Mouse (Mus musculus): ENCODE measurements around the gene Pde11a. TPM values are rescaled to one million over a fixed set of nuclear protein-coding genes. Genes with fewer than 3 reads are reported as not detected.

Gene Pde11a
- polyA plus RNA-seq, 1 experiment: not detected

GRCm38 (mm10) chr2:76128105-76129057 is 210.2 kb downstream of the Pde11a start:
- H3K4me3 ChIP-seq (replicated peaks; ENCODE audit: control insufficient read depth, low read depth, low read length): no peak overlapping the region
- no peak overlapping the region for H3K27ac ChIP-seq (ENCODE audit: control insufficient read depth, insufficient read depth, low read depth, low read length, poor library complexity)
- no peaks in the 10 kb centered on the region for H3K4me1 ChIP-seq (ENCODE audit: control insufficient read depth, insufficient read depth, low read length)
- TF ChIP-seq POLR2A (IDR thresholded peaks at IDR 0.05; ENCODE audit: borderline replicate concordance, control insufficient read depth, low read depth, low read length): no peak
- TF ChIP-seq CTCF (IDR thresholded peaks at IDR 0.05; ENCODE audit: control insufficient read depth, insufficient read depth, low read length): no peak
- 37% methylated on average over 9 of the region's 9 CpGs for WGBS

GRCm38 (mm10) chr2:76126651-76127050 is 211.9 kb downstream of the Pde11a start:
- 77% methylated on average over 6 of the region's 6 CpGs for WGBS
- H3K4me1 ChIP-seq (ENCODE audit: control insufficient read depth, insufficient read depth, low read length): no peaks in the 10 kb centered on the region
- TF ChIP-seq CTCF (IDR thresholded peaks at IDR 0.05; ENCODE audit: control insufficient read depth, insufficient read depth, low read length) (no peak), POLR2A (IDR thresholded peaks at IDR 0.05; ENCODE audit: borderline replicate concordance, control insufficient read depth, low read depth, low read length) (no peak)
- no peak overlapping the region for H3K4me3 ChIP-seq (replicated peaks; ENCODE audit: control insufficient read depth, low read depth, low read length)
- H3K27ac ChIP-seq (ENCODE audit: control insufficient read depth, insufficient read depth, low read depth, low read length, poor library complexity): no peak overlapping the region

GRCm38 (mm10) chr2:76124821-76125220 is 213.8 kb downstream of the Pde11a start:
- Histone ChIP-seq H3K4me1 (ENCODE audit: control insufficient read depth, insufficient read depth, low read length) (no peaks in the 10 kb centered on the region), H3K4me3 (replicated peaks; ENCODE audit: control insufficient read depth, low read depth, low read length) (no peak overlapping the region), H3K27ac (ENCODE audit: control insufficient read depth, insufficient read depth, low read depth, low read length, poor library complexity) (no peak overlapping the region)
- TF ChIP-seq CTCF (IDR thresholded peaks at IDR 0.05; ENCODE audit: control insufficient read depth, insufficient read depth, low read length): no peak
- TF ChIP-seq POLR2A (IDR thresholded peaks at IDR 0.05; ENCODE audit: borderline replicate concordance, control insufficient read depth, low read depth, low read length): no peak
- 81% methylated on average over 6 of the region's 6 CpGs for WGBS

GRCm38 (mm10) chr2:76122167-76122566 is 216.4 kb downstream of the Pde11a start:
- 8% methylated on average over 6 of the region's 6 CpGs for WGBS

GRCm38 (mm10) chr2:76119848-76120247 is 218.7 kb downstream of the Pde11a start:
- WGBS: 47% methylated on average over 2 of the region's 2 CpGs
- no peak overlapping the region for H3K4me3 ChIP-seq (replicated peaks; ENCODE audit: control insufficient read depth, low read depth, low read length)
- TF ChIP-seq CTCF (IDR thresholded peaks at IDR 0.05; ENCODE audit: control insufficient read depth, insufficient read depth, low read length) (0 out of 2 replicates have a peak, but pooled peaks have one; percentile 15), POLR2A (IDR thresholded peaks at IDR 0.05; ENCODE audit: borderline replicate concordance, control insufficient read depth, low read depth, low read length) (no peak)
- no peaks in the 10 kb centered on the region for H3K4me1 ChIP-seq (ENCODE audit: control insufficient read depth, insufficient read depth, low read length)
- H3K27ac ChIP-seq (ENCODE audit: control insufficient read depth, insufficient read depth, low read depth, low read length, poor library complexity): no peak overlapping the region

More at GRCm38 (mm10) chr2:76122167-76122566, 216.4 kb downstream of the Pde11a start:
- H3K4me1 ChIP-seq (ENCODE audit: control insufficient read depth, insufficient read depth, low read length): no peaks in the 10 kb centered on the region
- no peak overlapping the region for H3K27ac ChIP-seq (ENCODE audit: control insufficient read depth, insufficient read depth, low read depth, low read length, poor library complexity)
- H3K4me3 ChIP-seq (replicated peaks; ENCODE audit: control insufficient read depth, low read depth, low read length): no peak overlapping the region
- TF ChIP-seq POLR2A (IDR thresholded peaks at IDR 0.05; ENCODE audit: borderline replicate concordance, control insufficient read depth, low read depth, low read length) (no peak), CTCF (IDR thresholded peaks at IDR 0.05; ENCODE audit: control insufficient read depth, insufficient read depth, low read length) (no peak)

- WGBS: 39% methylated on average over 5 of the region's 5 CpGs
- TF ChIP-seq POLR2A (IDR thresholded peaks at IDR 0.05; ENCODE audit: borderline replicate concordance, control insufficient read depth, low read depth, low read length) (no peak), CTCF (IDR thresholded peaks at IDR 0.05; ENCODE audit: control insufficient read depth, insufficient read depth, low read length) (no peak)
Measured at GRCm38 (mm10) chr2:76118491-76118890, 220.1 kb downstream of the Pde11a start.

GRCm38 (mm10) chr2:76117219-76117618 is 221.4 kb downstream of the Pde11a start:
- H3K27ac ChIP-seq (ENCODE audit: control insufficient read depth, insufficient read depth, low read depth, low read length, poor library complexity): no peak overlapping the region
- no peaks in the 10 kb centered on the region for H3K4me1 ChIP-seq (ENCODE audit: control insufficient read depth, insufficient read depth, low read length)
- 72% methylated on average over 1 of the region's 1 CpGs for WGBS
- no peak overlapping the region for H3K4me3 ChIP-seq (replicated peaks; ENCODE audit: control insufficient read depth, low read depth, low read length)
- TF ChIP-seq CTCF (IDR thresholded peaks at IDR 0.05; ENCODE audit: control insufficient read depth, insufficient read depth, low read length) (no peak), POLR2A (IDR thresholded peaks at IDR 0.05; ENCODE audit: borderline replicate concordance, control insufficient read depth, low read depth, low read length) (no peak)

More at GRCm38 (mm10) chr2:76118491-76118890, 220.1 kb downstream of the Pde11a start:
- Histone ChIP-seq H3K4me1 (ENCODE audit: control insufficient read depth, insufficient read depth, low read length) (no peaks in the 10 kb centered on the region), H3K27ac (ENCODE audit: control insufficient read depth, insufficient read depth, low read depth, low read length, poor library complexity) (no peak overlapping the region), H3K4me3 (replicated peaks; ENCODE audit: control insufficient read depth, low read depth, low read length) (no peak overlapping the region)

- H3K4me1 ChIP-seq (ENCODE audit: control insufficient read depth, insufficient read depth, low read length): no peaks in the 10 kb centered on the region
- TF ChIP-seq CTCF (IDR thresholded peaks at IDR 0.05; ENCODE audit: control insufficient read depth, insufficient read depth, low read length): no peak
- H3K27ac ChIP-seq (ENCODE audit: control insufficient read depth, insufficient read depth, low read depth, low read length, poor library complexity): no peak overlapping the region
- H3K4me3 ChIP-seq (replicated peaks; ENCODE audit: control insufficient read depth, low read depth, low read length): no peak overlapping the region
- WGBS: 67% methylated on average over 1 of the region's 1 CpGs
Measured at GRCm38 (mm10) chr2:76115696-76116095, 222.9 kb downstream of the Pde11a start.

All from bone marrow, adult 2 months (tissue).